Mouse (Mus musculus): ENCODE data around the gene Nemp1.

Gene Nemp1

DNA sequence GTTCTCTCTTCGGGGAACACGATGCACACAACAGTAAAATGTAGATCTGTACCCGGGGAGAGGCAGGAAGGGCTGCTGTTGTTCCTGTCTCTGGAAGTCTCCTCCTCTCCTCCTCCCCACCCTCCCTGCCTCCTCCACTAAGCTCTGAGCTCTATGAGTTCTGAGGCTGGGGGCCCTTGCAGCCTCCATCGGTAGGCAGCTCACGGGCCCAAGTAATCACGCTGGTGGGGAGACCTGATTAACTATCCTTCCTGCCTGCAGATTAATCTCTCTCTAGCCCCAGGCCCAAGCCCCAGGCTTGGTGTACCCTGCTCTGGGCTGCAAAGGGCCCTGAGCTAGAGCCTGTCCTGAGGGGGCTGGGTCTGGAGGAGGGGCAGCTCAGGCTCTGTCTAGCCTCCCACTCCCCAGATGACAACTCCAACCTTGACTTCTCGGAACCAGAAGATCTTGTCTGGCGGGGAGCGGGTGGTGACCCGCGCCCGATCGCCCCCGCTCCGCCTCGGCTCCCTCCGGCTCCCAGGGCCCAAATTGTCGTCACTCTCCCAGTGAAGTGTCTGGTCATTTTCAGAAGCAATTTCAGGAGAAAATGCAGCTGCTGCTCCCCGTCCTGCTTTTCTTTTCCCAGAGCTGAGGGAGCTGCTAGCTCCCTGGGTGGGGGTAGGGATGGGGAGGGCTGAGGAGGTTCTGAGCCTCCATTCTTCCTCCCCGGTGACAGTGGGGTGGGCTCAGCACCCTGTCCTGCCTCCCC is 55.1 kb downstream of the Nemp1 start:
- DNase-seq (ENCODE audit: low spot score in 2 of 2) = no peak

DNA sequence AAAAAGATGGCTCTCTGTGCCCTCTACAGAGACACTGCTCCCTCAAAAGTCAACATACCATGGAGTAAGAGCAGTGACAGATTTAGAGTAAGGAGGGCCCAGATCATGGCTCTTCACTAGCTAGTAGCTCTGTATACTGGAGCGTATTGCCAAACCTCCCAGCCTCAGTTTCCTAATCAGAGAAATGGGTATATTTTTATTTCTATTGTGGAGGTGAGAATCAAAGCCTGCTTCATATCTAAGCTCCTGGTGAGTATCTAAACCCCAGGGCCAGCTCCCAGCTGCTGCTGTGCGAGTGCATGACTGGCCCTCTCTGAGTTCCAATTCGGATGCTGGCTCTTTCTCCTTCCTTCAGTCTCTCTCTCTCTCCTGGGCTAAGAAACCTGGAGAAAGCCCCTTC is 57.5 kb downstream of the Nemp1 start, which contains the start of gene Tac2:
TSS of gene Tac2 (plus strand) at position 301 of the 400 bp plus-strand sequence.
- no peak for DNase-seq (ENCODE audit: low spot score in 2 of 2)

DNA sequence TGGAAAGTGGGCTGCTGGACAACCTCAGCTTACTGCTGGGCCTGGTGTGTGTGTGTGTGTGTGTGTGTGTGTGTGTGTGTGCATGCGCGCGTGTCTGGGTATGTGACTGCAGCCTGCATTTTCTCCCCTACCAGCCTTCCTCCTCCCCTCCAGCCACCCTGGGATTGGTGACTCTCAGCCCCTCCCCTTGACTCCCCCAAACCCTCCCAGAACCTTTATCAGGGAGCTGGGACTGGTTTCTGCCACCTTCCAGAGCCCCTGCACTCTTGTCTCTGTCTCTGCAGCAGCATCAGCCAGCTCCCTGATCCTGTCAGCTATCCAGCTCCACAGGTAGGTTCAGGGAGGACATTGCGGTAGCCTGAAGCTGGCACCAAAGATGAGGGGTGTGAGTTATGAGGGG is 58.4 kb downstream of the Nemp1 start:
- DNase-seq (ENCODE audit: low spot score in 2 of 2) = no peak

DNA sequence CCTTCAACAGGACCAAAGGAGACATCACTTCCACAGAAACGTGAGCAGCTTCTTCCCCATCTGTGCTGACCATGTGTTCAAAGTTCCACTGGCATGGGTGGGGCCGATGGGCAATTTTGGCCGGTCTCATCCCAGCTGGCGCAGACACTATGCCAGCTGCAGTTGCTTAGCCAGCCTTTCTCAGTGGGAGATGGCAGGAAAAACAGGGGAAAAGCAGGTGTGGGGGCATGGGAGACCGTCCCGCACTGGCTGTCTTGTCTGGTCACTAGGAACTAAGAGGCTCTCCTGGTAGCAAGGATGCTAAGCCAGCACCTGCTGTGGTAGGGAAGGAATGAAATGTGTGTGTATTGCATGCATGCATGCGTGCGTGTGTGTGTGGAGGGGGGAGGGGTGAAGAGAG is 61.7 kb downstream of the Nemp1 start:
- DNase-seq (ENCODE audit: low spot score in 2 of 2) = peak in 1 of 2 experiments; percentile 40

DNA sequence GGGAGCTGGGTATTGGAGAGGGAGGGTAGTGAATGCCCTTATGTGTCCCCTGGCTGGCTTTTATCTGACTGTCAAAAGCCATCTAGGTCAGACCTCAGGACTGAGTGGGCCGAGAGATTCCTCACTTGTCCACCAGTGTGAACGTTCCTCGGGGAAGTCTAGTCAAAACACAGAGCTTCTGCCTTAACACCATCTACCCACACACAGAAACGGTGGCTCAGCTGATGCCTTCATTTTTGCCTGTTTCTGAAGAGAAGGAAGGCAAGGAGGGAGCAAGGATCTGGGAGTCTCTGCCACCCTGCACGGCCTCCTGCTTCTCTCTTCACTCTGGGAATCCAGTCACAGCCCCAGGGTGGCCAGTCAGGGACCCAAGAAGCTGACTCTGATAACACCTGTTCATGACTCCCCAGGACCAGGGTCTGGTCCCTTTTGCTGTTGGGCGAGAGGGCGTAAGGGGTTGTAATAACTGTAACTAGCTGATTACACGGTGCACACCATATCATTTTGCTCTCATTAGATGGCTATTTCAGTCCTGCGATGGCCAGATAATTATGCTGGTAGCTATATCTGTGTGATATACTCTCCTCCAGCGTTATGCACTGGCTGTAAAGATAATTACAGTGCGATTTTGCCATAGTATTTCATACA is 63.7 kb downstream of the Nemp1 start:
- DNase-seq (ENCODE audit: low spot score in 2 of 2) = no peak

DNA sequence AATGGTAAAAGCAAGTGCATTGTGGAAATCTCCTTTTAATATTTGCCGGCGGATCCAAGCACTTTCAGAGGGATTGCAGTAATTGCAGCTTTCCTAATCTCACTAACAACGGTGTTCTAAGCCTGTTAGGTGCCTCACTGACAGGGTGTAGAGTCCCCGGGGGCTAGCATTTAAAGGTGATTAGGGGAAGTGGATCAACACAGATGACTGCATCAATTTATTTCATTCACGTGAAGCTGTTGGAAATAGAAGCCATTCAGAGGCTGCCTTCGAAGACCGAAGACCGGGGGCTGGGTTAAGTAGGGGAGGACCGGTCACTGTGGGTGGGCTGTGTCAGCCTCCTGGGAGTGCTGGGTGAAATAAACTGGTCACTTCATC is 64.2 kb downstream of the Nemp1 start:
- no peak for DNase-seq (ENCODE audit: low spot score in 2 of 2)

DNA sequence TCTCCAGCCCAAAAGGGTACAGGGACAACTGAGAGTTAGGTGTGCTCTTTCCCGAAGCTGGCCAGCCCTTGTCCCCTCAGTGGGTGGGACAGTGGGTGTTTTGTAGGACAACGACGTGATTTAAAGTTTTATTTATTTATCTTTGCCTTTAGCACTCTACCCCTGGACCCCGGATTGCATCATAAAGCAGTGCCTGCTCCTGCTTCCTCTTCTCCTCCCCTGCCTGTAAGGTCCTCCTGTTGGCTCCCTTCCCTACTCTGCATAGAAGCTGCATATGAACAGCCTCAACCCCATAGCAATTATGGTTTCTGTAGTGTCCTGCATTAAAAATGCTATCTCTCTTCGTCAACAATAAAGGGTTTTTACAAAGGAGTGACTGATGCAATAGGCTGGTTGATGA is 64.7 kb downstream of the Nemp1 start:
- no peak for DNase-seq (ENCODE audit: low spot score in 2 of 2)

DNA sequence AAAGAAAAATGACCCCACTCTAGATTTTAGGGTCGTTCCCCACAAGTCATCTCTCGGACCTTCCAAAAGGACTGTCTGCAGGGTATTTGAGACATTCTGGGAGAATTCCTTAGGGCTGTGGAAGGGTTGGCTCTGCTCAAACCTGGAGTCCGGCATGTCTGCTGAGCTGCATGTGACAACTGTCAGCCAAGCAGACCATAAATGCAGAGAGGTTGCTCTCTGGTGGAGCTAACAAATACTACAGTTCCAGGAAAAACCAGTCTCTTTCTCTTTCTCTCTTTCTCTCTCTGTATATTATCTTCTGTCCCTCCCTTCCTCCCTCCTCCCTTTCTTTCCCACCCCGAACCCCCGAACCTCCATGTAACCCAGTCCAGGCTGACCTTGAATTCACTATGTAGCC is 67.7 kb downstream of the Nemp1 start:
- no peak for DNase-seq (ENCODE audit: low spot score in 2 of 2)

DNA sequence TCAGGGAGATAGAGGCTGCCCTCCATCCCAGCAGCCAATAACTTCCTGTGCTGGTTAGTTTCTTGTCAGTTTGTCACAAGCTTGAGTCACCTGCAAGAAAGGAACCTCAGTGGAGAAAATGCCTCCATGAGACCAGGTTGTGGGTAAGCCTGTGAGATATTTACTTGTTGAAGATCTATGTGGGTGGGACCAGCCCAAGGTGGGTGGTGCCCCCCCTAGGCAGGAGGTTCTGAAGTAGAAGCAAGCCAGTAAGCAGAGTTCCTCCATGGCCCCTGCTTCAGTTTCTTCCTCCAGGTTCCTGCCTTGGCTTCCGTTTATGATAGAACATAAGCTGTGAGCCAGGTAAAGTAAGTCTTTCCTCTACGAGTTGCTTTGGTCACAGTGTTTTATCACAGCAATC is 69.6 kb downstream of the Nemp1 start:
- no peak for DNase-seq (ENCODE audit: low spot score in 2 of 2)

DNA sequence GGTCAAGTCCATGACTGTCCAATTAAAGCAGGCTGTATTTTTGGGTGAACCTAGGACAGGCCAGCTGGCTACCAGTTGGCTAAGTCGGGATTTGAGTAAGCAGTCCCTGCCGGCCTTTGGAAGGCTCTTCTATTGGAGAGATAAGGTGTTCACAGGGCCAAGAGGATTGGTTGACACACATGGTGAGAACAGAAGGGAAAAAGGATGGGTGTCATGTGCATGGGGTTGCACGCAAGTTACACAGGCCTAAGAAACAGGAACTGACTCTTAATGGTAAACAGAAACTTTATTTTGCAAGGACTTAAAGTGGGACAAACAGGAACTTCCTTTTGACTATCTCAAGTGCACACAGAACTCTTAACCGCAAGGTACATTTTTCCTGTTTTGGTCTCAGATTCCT is 70.2 kb downstream of the Nemp1 start:
- DNase-seq (ENCODE audit: low spot score in 2 of 2) = no peak

DNA sequence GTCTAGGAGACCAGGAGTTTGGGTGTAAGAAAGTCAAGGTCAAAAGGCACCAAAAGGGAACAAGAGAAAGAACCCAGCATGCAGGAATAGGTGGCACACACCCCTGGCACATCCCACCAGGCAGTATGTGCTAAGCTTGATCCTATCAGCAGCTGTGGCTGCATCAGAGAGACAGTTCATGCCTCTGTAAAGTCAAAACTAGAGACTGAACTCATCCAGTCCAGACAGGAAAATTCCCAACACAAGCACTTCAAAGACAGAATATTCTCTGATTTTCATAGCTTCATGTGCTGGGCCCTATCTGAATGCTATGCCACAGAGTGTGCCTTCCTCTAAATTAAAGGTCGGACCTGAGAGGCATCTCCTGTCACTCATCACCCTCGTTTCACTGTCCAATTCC is 70.9 kb downstream of the Nemp1 start:
- DNase-seq (ENCODE audit: low spot score in 2 of 2) = no peak

DNA sequence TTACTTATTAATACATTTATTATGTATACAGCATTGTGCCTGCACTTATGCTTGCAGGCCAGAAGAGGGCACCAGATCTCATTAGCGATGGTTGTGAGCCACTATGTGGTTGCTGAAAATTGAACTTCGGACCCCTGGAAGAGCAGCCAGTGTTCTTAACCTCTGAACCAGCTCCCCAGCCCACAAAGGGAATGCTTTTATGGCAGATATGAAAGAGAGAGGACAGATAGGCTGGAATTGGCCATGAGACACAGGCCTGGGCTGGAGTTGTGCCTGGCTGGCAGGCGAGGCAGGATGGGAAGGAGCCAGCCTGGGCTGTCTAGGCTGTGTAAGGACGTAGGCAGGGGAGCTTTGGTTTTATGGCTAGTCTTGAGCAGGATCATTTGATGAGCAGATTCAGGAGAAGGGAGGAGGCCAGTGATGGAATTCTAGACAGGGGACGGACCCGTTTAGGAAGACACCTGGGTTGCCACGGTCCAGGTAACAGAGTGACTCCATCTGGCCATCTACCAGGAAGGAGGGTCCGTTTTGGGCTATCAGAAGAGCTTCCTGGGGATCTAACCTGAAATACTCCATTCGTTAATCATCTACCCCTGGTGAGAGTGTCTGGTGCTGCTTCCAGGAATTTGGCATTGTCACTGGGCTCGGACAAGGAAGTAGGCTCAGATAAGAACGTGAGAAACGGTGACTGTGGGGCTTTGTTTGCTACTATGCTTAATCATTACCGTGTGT is 71.6 kb downstream of the Nemp1 start:
- DNase-seq (ENCODE audit: low spot score in 2 of 2) = no peak

DNA sequence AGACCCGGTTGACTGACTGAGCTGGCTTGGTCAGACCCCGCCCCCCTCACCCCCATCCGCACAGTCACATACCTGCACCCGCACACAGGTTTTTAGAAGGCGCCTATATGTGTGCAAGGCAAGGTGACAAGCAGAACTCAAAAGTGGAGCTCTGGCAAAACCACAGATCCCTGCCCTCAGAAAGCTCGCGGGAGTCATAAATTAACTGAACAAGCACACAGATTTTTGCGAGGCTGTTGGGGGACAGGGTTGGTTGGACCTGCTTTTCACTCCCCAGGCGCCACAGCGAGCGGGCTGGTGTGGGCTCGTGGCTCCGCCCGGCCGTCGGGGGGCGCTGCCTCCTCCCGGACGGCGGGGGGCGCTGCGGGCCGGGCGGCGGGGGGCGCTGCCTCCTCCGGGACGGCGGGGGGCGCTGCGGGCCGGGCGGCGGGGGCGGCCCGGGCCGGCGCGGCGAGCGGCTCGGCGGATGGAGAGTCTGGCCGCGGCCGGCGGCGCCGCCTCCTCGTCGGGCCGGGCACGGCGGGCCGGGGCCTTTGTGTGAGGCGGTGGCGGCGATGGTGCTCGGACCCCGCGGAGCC is 72.5 kb downstream of the Nemp1 start, which contains the start of gene Zbtb39:
TSS of gene Zbtb39 (plus strand) at position 456 of the 578 bp plus-strand sequence.
- DNase-seq (ENCODE audit: low spot score in 2 of 2) = peak in 1 of 2 experiments; percentile 58

DNA sequence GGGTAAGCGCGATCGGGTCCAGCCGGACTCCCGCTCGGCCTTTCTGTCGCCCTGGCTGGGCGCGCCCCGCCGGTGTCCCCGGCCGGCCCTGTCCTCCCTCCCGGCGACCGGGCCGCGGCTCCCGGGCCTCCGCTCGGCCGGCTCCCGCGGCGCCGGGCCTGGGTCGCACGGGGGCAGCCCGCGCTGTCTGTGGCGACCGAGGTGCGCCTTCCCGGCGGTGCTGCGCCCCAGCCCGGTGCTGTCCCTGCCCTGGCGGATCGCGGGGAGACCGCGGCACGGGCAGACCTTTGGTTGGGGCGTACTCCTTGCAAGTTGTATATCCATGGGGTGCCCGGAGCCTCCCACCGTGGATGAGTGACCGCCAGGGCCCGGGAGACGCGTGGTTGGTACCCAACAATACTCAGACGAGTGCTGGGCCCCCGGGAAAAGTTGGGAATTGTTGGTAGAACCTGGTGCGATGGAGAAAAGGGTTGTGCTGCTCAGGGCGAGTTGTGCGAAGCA is 73.0 kb downstream of the Nemp1 start:
- no peak for DNase-seq (ENCODE audit: low spot score in 2 of 2)

DNA sequence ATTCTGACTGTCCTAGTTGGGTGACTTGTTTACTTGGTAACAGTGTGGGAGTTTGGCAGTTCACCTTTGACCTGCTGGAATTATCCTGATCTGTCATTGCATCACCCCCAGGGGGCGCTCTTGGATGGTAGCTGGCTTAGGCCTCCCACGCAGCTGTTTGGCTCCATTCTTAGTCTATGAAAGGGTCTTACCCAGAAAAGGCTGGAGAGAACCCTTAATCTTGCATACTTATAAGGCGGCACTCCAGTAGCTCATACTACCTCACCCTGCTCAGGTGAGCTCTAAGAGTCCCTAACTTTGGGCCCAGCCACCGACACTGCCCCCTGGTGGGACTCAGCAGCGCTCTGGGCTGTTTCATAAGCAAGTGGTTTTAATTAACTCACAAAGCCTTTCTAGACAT is 78.0 kb downstream of the Nemp1 start:
- DNase-seq (ENCODE audit: low spot score in 2 of 2) = no peak

DNA sequence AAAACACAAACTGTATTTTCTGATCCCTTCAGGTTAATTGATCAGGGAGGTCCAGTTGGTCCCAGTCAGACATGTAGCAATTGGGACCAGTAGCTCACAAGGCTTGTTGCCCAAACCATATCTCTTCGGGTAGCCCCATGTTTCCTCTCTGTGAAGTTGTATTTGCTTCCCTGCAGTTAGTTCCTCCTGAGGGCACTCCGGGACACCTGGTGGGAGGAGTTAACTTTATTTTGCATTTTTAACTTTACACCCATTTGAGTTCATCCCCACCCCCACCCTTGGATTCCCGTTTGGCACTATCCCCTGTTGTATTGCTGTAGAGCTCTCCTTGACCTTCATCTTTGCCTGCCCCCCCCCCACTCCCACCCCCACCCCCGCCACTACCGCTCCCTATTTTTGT is 79.2 kb downstream of the Nemp1 start:
- DNase-seq (ENCODE audit: low spot score in 2 of 2) = no peak

DNA sequence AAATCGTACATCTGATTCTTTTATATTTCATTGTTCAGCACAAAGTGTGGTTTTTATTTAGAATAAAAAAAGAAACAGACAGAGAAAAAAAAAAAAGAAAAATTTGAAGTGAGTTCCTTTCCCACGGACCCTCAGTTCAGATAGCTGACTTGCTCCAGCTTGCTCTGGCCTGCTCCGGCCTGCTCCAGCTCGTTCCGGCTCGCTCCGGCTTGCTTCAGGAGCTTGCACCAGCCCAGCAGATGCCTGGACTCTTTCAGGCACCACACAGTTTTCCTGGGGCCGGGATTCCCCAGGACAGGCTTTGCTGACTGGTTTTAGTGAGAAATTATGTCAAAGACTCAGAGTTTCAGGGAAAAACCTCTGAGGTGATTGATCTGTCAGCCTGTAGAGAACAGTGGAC is 80.6 kb downstream of the Nemp1 start:
- DNase-seq (ENCODE audit: low spot score in 2 of 2) = no peak

DNA sequence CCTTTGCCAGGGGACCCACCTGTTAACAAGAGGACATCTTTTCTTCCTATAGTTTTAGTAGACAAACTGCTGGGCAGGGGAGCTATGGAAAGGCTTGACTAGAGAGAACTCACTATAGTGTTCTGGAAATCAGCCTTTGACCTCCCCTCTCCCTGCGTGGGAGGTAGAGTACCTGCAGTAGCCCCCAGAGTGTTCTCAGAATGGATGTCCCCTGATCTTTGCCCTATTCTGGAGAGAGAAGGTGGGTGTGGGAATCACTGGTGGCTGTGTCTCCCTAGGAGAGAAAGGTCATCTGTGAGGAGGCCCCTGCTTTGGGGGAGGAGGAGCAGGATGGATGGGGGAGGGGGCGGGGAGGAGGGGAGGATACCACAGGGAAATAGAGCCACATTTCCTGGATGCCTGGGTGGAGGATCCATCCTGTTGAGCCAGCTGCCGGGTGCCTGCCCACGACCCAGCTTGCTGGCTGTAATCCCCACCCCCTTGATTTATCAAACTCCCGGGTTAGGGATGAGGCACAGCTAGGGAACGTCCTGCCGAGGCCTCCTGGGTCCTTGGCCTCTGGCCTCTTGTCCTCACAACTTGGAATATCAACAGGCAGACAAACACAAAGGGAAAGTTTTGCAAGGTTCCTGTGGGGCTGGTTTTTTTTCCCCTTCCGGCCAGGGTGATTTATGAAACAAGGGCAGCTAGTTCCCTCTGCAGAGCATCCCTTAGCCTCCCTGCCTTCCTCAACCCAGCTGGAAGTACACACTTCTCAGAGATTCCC is 82.3 kb downstream of the Nemp1 start:
- no peak for DNase-seq (ENCODE audit: low spot score in 2 of 2)

DNA sequence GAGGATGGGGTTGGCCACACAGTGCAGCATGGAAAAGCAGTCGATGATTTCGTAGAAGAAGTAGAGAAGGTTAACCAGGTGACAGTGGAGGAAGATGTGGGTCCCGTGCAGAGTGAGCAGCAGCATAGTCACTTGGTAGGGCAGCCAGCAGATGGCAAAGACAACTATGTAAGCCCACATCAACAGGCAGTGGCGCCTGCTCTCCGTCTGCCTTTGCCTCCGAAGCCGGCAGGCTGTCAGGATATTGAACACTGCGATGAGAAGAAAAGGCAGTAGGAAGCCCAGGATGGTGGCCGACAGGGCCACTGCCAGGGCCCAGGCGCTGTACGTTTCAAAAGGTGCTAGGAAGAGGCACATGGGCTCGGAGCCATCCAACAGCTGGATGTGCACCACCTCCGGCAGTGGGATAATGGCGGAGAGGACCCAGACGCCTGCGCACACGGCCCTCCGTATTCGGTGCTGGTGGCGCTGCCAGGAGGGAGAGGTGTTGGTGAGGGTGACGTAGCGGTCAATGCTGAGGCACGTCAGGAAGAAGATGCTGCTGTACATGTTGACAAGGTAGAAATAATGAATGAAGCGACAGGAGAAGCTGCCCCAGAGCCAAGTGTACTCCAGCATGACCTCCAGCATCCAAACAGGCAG is 83.6 kb downstream of the Nemp1 start:
- no peak for DNase-seq (ENCODE audit: low spot score in 2 of 2)

Measured in left cerebral cortex, adult 9 months (tissue).